Mouse (Mus musculus) yolk sac, embryonic 10.5 days (tissue): ENCODE data around the gene Susd2.

ENCODE experiments used
- DNase-seq: peaks from one replicate; pipeline ENCODE4 v3.0.0-alpha.2; 2017; ENCODE audit warnings: low spot score

Susd2 gene

DNA sequence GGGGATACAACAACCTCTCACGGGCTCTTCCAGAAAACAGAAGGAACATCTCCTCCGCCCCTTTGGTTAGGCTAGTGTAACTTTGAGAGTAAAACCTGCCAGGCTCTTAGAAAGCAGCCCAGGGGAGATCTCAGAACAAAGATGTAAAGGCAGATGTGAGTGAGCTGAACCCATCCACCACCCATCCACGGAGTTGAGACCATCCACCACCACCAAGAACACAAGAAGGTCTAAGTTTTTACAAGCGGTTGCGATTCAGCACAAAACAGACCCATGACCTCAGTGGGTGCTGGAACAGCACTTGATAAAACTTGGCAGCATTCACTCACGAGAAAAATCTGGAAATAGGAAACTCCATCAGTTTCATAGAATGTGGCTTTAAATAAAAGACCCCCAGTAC is 17.9 kb downstream of the Susd2 start:
- no peak for DNase-seq

DNA sequence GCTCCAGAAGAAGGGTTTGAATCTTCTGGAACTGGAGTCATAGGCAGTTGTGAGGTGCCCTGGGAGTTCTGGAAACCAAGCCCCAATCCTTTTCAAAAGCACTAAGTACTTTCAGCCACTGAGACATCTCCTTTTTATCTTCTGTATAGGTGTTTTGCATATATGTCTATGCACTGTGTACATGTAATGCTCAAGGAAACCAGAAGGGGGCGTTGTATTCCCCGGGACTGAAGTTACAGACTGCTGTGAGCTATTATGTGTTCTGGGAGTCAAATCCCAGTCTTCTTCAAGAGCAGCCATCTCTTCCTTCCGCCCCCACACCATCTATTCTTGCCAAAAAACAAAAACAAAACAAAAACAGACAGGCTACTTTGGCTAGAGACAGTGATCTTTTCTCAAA is 23.0 kb downstream of the Susd2 start:
- no peak for DNase-seq

DNA sequence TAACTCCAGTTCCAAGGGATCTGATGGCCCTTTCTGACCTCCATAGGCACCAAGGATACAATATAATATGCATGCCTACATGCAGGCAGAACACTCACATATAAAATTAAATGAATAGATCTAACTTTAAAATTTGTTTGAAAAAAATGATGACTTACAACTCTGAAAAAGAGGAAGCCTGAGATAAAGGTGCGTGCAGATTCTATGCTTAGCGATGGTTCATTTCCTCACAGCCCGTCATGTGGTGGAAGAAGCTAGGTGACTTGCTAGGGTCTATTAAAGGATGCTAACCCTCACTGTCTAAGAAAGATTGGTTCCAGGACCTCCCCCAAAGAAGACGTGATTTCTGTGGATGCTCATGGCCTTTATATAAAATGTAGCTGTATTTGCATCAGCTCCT is 27.8 kb downstream of the Susd2 start:
- DNase-seq, result no peak

DNA sequence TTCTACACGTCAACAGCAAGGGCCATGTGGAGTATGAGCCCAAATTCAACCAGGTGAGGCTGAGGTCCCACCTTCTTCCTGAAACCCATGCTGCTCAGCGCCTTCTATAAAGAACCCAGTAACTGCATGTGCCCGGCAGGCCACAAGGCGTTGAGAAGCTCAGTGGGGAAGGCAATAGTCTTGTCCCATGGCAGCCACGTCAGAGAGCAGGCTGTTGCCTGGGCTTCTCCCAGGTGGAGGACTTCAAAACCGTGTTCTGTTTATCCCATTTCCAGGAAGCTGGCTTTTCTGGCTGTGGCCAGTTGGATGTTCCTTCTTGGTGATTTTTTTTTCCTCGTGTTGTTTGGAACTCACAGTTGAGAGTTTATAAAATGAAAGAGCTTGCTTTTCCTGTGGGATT is 33.3 kb downstream of the Susd2 start:
- no peak for DNase-seq

DNA sequence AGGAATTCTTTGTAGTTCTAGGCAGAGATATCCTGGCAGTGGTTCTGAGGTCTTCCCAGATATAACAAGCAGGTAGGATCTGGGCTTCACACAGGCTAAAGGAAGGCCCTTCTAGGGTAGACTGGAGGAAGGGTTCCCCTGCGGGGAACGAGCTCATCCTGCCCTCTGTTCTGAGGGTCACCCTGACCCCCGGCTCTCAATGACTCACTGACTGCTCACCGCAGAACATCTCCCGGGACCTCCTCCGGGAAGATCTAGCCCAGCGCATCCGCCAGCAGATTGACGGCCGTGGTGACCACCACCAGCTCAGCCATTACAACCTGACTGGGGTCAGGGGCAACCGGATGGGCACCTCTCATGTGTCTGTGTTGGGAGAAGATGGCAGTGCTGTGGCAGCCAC is 34.8 kb downstream of the Susd2 start:
- DNase-seq, result no peak

DNA sequence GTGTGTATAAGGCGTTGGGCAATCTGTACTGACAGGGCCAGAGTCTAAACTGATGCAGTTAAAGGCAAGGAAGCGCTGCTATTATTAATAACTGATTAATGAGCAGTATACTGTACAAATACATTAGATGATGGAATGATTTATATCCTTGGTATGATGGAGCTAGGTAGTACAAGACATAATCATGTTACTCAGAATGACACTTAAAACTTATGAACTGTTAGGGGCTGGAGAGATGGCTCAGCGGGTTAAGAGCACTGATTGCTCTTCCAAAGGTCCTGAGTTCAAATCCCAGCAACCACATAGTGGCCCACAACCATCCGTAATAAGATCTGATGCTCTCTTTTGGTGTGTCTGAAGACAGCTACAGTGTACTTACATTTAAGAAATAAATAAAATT is 36.6 kb downstream of the Susd2 start:
- DNase-seq, result no peak

DNA sequence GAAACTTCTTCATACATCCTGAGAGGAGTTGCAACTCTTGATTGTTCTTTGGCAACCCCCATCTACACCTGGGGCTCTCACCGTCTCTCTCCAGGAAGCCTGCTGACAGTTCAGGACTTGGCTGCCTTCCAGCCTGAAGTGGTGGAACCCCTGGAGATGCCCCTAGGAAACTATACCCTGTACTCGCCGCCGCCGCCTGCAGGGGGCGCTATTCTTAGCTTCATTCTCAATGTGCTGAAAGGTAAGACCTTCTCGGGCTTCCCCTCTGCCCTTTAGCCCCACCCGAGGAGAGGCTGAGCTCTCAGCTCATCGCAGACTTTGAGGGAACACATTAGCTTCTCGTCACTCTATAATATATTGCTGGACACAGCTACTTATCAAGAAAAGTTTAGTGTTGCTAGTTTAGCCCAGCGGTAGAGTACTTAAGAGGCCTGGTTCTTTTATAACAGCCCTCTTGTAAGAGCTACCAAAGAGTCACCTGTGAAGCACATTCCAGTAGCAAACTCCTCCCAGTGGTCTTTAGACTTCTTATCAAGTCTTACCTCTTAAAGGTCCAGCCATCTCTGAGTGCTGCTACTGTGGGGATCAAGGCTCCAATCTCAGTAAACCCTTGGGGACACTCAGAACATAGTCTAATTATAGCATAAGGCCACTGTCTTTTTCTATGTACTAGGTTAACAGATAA is 38.5 kb downstream of the Susd2 start:
- DNase-seq, result no peak

DNA sequence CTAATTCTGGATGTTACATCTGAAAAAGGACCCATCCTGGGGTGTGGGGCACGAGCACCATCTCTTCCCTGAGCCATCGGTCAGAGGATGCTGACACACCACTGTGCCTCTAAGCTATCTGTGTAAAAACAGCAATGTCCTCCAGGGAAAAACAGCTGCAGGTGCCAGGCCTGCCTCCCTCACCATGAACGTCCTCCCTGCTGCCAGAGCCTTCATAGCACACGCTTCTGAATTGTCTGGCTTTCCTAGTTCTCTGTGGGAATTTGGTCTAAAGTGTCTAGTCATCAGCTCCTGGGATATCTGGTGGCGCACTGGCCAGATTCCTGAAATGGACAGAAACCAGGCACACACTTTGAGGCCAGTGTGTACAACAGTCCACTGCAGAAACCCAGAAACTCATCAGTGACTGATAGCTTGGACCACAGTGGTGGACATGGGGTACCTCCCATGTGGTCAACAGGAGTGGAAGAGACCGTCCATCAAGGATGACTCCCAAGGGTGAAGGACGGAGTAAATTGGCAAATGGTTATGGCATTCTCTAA is 43.5 kb downstream of the Susd2 start:
- no peak for DNase-seq

DNA sequence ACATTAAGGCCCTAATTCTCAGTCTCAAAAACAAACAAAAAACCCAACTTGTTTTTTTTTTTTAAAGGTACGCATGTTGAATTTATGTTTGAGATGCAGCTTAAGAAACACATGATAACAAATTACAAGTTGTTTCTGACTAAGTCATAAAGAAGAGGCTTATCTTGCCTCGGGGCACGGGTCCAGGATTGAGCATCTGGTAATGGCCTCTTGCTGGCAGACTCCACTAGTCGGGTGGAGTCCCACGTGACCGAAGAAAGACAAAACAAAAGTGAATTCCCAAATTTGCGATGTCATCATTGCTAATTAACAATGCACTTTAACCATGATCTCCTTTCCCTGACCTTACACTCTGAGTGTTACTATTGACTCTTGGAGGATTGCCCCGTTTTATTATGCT is 47.8 kb downstream of the Susd2 start:
- no peak for DNase-seq

DNA sequence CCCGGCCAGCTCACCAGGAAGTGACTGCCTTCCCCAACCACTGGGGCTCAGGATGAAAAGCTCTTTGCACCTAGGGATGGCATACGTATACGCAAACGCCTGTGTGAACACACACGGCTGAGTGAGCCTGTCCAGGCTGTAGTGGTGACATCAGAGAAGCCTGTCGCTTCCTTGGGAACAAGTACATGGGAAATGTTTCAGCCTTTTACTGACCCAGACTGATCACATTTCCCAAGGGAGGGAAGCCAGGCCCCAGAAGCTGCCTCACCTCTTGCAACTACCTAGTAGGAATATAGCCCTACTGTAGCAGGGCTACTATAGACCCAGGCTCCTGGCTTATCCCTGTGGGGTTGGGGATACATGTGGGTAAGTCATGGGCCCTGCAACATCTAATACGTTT is 51.2 kb downstream of the Susd2 start:
- DNase-seq, result no peak

DNA sequence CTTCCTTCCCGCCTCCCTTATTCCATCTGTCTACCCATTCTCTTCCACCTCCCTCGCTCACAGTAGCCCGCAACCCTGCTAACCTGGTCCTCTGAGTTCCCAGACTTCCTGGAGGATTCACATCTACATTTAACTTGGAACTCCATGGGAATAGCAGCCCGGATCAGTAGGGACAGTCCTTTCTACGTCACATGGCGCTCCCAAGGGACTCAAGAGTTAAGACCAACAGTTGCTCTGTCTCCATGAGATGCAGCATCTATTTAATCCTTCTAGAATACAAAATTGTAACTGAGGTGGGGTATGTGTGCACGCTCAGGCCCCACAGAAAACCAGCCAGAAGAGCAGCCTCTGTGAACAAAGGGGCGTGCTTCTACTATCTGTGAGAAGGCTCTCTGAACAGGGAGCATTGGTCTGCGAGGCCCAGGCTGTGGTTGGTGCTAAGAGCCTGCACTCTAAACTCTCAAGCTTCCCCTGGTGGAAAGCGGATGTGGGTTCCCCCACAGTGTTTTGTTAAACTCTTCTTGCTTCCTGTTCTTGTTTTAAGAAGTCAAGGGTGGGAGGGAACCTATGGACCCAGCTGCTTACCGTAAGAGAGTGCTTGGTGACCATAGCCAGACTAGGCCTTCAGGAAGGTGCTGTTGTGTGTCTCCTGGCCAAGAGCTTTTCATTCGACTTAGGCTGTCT is 52.5 kb downstream of the Susd2 start:
- DNase-seq, result no peak

DNA sequence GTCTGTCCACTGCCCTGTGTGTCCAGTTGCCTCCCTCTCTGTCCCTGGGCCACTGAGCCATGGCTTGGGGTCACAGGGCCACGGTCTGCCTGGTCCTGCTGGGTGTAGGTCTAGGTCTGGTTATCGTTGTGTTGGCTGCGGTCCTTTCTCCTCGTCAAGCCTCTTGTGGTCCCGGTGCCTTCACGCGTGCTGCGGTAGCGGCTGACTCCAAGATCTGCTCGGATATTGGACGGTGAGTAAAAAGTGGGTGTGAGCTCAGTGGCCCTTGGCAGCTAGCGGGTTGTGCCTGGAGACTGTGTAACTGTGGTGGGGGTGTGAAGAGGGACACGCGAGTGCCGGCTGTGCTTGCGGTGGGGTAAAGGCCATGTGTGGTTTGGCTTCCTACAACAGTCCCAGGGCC is 54.2 kb downstream of the Susd2 start:
- DNase-seq, result no peak

DNA sequence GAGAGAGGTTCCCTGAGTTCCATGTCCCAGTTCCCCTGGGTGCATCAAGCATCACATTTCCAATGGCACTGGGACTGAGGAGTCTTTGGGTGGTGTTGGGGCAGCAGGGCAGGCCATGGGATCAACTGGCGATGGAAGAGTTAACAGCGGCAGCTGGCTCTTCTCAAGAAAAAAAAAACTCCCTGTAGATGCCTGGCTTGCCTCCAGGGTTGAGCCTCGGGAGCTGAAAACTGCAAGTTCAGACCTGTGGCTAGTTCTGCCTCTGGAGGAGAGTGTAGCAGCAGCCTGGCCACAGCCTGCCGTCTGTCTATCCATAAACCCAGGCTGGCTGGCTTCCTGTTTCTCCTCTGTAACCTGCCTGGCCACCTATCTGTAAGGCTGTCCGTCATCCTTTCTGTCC is 54.7 kb downstream of the Susd2 start, which contains the start of gene Ggt5:
Gene Ggt5, plus strand, starts transcription at position 212 of the 400 bp plus-strand sequence.
- no peak for DNase-seq

DNA sequence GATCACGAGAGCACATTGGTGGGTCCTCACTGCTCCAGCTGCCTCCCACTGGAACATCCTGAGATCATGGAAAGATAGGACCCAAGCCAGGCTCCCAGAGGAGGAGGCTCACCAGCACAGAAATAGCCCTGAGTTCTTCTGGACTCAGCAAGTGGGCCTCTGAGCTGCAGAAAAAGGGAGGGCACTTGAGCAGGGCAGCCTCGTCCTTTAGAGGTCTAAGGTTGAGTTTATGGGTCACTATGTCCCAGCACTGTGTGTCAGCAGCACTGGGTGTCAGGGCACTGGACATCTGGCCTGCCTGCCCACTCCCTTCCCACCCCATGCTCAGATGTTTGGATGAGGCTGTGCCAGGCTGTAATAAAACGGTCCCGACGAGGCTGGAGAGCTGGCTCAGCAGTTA is 55.5 kb downstream of the Susd2 start:
- DNase-seq, result no peak

DNA sequence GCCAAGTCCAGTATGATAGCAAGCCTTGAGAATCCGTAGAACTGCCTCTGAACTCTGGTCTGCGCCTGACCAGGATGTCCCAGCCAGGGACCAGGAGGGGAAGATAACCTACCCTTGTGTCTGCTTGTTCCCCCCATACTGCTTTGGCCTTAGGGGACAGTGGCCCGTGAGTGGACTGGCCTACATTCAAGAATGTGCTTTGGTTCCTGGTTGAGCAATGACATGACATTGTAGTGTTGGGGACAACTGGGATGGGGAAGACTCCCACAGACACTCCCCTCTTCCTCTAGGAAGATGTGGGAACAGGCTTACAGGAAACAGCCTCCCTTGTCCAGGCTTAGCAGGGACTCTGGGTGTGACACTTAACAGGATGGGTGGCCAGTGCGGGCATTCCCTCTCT is 56.0 kb downstream of the Susd2 start:
- no peak for DNase-seq
